Mouse (Mus musculus): ENCODE results near the gene Arf4.

DNA sequence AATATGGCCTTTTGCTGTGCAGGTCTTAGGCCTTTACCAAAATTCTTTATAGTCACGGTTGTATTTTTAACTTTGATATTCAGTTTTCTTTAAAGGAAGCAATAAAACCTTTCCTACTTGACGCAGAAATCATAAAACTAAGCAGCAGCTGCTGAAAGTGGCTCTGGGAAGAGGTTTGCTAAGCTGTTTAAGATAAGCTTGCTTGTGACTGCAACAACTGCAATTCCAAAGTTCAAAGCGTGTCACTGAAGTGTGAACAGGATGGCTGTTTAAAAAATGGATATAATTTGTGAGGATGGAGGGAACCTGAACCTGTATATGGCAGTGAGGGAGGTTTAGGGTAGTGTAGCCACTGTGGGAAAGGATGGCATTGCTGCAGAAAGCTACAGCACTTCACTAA is 24.1 kb downstream of the Arf4 start:
- TF ChIP-seq POLR2A (IDR thresholded peaks at IDR 0.05; ENCODE audit: extremely low read depth, insufficient read depth, low read length): no peak
- no peak for TF ChIP-seq CTCF (IDR thresholded peaks at IDR 0.05; ENCODE audit: extremely low read depth, insufficient read depth, low read length)
